ENCODE assay signal across 25 mouse cellular contexts in the genomic region with DNA sequence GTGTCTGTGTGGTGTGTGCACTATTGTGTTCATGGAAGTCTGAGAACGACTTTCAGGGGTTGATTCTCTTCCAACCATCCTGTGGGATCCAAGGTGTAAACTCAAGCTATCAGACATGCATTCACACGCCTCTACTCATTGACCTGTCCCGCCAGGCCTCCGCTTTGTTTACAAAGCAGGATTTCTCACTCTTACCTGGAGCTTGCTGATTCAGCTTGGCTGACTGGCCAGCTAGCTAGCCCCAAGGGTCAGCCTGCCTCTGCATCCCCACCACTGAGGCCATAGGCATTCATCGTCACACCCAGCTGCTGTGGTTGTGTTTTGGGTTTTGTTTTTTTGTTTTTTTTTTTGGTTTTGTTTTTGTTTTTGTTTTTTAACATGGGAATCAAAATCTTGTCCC. TPM values are rescaled to one million over a fixed set of nuclear protein-coding genes. Genes with fewer than 3 reads are reported as not detected.
"Had no signal": no experiment of that assay in that cellular context is flagged by ENCODE, and none has a peak within 500 bp of the region (broad histone marks: within the 10 kb centered on the region; RNA-seq: fewer than 3 reads in every experiment).

No protein-coding gene starts in this region.

- H3K4me1 ChIP-seq: limb, embryonic 10.5 days had no signal

- H3K27ac ChIP-seq: kidney, postnatal 0 days; layer of hippocampus, adult 2 months; limb, embryonic 10.5 days; limb, embryonic 13.5 days; liver, embryonic 15.5 days; macrophage; midbrain, embryonic 13.5 days; stomach, embryonic 15.5 days had no signal

- H3K36me3 ChIP-seq: limb, embryonic 10.5 days; limb, embryonic 13.5 days; liver, embryonic 15.5 days; midbrain, embryonic 13.5 days; stomach, embryonic 15.5 days had no signal

- H3K4me2 ChIP-seq: limb, embryonic 13.5 days; liver, embryonic 15.5 days; lung, embryonic 14.5 days; midbrain, embryonic 13.5 days; stomach, embryonic 15.5 days had no signal

- H3K9ac ChIP-seq: liver, embryonic 15.5 days; lung, embryonic 14.5 days; midbrain, embryonic 13.5 days; stomach, embryonic 15.5 days had no signal

- H3K27me3 ChIP-seq: limb, embryonic 13.5 days; midbrain, embryonic 13.5 days; stomach, embryonic 15.5 days had no signal

- DNase-seq: kidney, adult 2 months; kidney, postnatal 25 days; layer of hippocampus, adult 9-11 months; liver; right cerebral cortex, adult 18-20 months; right cerebral cortex, postnatal 14 days; thymus, adult 2 months; thymus, postnatal 14 days; thymus, postnatal 4 days had no signal

- ATAC-seq: lung, postnatal 0 days; midbrain, embryonic 13.5 days had no signal

- H3K9me3 ChIP-seq: limb, embryonic 10.5 days; limb, embryonic 13.5 days; liver, embryonic 15.5 days; midbrain, embryonic 13.5 days; stomach, embryonic 15.5 days had no signal

- H3K4me3 ChIP-seq: layer of hippocampus, adult 2 months; limb, embryonic 10.5 days; limb, embryonic 13.5 days; liver, embryonic 15.5 days; midbrain, embryonic 13.5 days; stomach, embryonic 15.5 days had no signal

RNA-seq across cellular contexts. Expression of a gene that starts 1.2 kb away (rescaled TPM):
- polyA plus RNA-seq: intestine, embryonic 14.5 days; kidney, adult 2 months; kidney, embryonic 14.5 days; kidney, postnatal 0 days; large intestine, adult 2 months; limb, embryonic 10.5 days; limb, embryonic 13.5 days; liver, embryonic 15.5 days; lung, postnatal 0 days; macrophage; midbrain, embryonic 13.5 days; midbrain, postnatal 0 days; neural tube, embryonic 11.5 days; neural tube, embryonic 14.5 days had no signal

RNA-seq across cellular contexts. Expression of a gene that starts 7.7 kb away (rescaled TPM):
- polyA plus RNA-seq: kidney, embryonic 14.5 days; limb, embryonic 10.5 days; limb, embryonic 13.5 days; macrophage; neural tube, embryonic 11.5 days had no signal

RNA-seq across cellular contexts. Expression of a gene that starts 10.3 kb away (rescaled TPM):
- polyA plus RNA-seq: intestine, embryonic 14.5 days; kidney, embryonic 14.5 days; limb, embryonic 10.5 days; lung, postnatal 0 days; macrophage; midbrain, embryonic 13.5 days; neural tube, embryonic 11.5 days had no signal

RNA-seq across cellular contexts. Expression of a gene that starts 46.4 kb away (rescaled TPM):
- polyA plus RNA-seq: intestine, embryonic 14.5 days; kidney, adult 2 months; kidney, embryonic 14.5 days; kidney, postnatal 0 days; large intestine, adult 2 months; limb, embryonic 10.5 days; limb, embryonic 13.5 days; liver, embryonic 15.5 days; lung, embryonic 14.5 days; lung, postnatal 0 days; macrophage; midbrain, embryonic 13.5 days; midbrain, postnatal 0 days; neural tube, embryonic 11.5 days; neural tube, embryonic 14.5 days; stomach, embryonic 15.5 days; thymus, adult 2 months had no signal
